Mouse (Mus musculus) MEL (cell line): ENCODE measurements around the gene Rundc3a.

ENCODE experiments used
- BHLHE40 ChIP-seq: IDR thresholded peaks from 2 replicates; pipeline ENCODE4 v1.6.1; 2012; ENCODE audit warnings: low read depth, mild to moderate bottlenecking, inconsistent platforms, low read length, improper control_type of control experiment, borderline replicate concordance
- CHD2 ChIP-seq: IDR thresholded peaks from 2 replicates; pipeline ENCODE4 v1.6.1; 2011; ENCODE audit warnings: low read length, improper control_type of control experiment
- CTCF ChIP-seq, 3 experiments: IDR thresholded peaks in 2 of 3; conservative IDR thresholded peaks in 1 of 3; 2 replicates each; pipeline ENCODE4 v1.5.1; 2011 to 2012; ENCODE audit warnings: low read length in 3 of 3, low read depth in 2 of 3, mild to moderate bottlenecking in 2 of 3, improper control_type of control experiment in 1 of 3, inconsistent platforms in 1 of 3, mixed read lengths in 1 of 3, moderate library complexity in 1 of 3; ENCODE audit not compliant: control insufficient read depth in 1 of 3, insufficient read depth in 1 of 3, poor library complexity in 1 of 3, severe bottlenecking in 1 of 3
- ELF1 ChIP-seq: IDR thresholded peaks from 2 replicates; pipeline ENCODE4 v1.6.1; 2014; ENCODE audit warnings: low read depth, mild to moderate bottlenecking, inconsistent platforms, low read length, improper control_type of control experiment, moderate library complexity
- GATA1 ChIP-seq: IDR thresholded peaks from 2 replicates; pipeline ENCODE4 v1.6.1; 2011; ENCODE audit warnings: low read depth, low read length, improper control_type of control experiment
- NELFE ChIP-seq: IDR thresholded peaks from 2 replicates; pipeline ENCODE4 v1.6.1; 2011; ENCODE audit warnings: low read depth, low read length, improper control_type of control experiment
- POLR2A ChIP-seq, 2 experiments: IDR thresholded peaks; 2 replicates each; pipeline ENCODE4 v1.6.1; 2011 to 2012; ENCODE audit warnings: low read length in 2 of 2, mild to moderate bottlenecking in 2 of 2, control low read depth in 1 of 2, improper control_type of control experiment in 1 of 2, low read depth in 1 of 2, moderate library complexity in 1 of 2; ENCODE audit not compliant: control insufficient read depth in 1 of 2, insufficient read depth in 1 of 2, poor library complexity in 1 of 2
- SMC3 ChIP-seq: IDR thresholded peaks from 2 replicates; pipeline ENCODE4 v1.6.1; 2011; ENCODE audit warnings: low read depth, low read length, improper control_type of control experiment
- TCF12 ChIP-seq: IDR thresholded peaks from 2 replicates; pipeline ENCODE4 v1.6.1; 2014; ENCODE audit warnings: low read depth, mild to moderate bottlenecking, inconsistent platforms, low read length, improper control_type of control experiment, moderate library complexity
- ZC3H11A ChIP-seq: IDR thresholded peaks from 2 replicates; pipeline ENCODE4 v1.6.1; 2012; ENCODE audit warnings: low read depth, mild to moderate bottlenecking, inconsistent platforms, low read length, improper control_type of control experiment
- ZMIZ1 ChIP-seq: IDR thresholded peaks from 2 replicates; pipeline ENCODE4 v1.6.1; 2012; ENCODE audit warnings: low read depth, mild to moderate bottlenecking, inconsistent platforms, low read length, improper control_type of control experiment, moderate library complexity

DNA sequence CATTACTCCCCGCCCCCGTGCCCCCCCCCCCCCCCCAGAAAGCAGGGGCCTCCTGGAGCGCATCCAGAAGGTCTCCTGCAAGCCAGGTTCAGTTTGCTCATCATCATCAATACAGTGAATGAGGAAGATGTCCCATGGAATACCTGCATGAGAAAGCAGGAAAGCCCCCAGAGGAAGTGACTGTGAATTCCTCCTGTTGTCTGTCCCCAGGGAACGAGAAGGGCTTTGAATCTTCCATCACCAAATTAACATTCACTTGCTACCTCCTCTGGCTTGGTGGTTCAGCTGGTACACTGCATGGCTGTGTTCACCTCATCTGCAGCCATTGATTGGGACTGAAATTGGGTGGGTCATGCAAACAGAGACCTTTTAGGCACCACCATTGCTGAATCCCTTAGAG, 8.1 kb upstream of the Rundc3a start:
- no peak for TF ChIP-seq POLR2A (IDR thresholded peaks at IDR 0.05; ENCODE audit: control insufficient read depth in 1 of 2, insufficient read depth in 1 of 2, low read depth in 1 of 2, low read length in 2 of 2, poor library complexity in 1 of 2)
- no peak for TF ChIP-seq ELF1
- no peak for TF ChIP-seq GATA1
- no peak for TF ChIP-seq BHLHE40
- no peak for TF ChIP-seq NELFE
- no peak for TF ChIP-seq ZC3H11A
- no peak for TF ChIP-seq CHD2
- no peak for TF ChIP-seq CTCF (IDR thresholded peaks at IDR 0.05 in 2 of 3, conservative IDR thresholded peaks at IDR 0.05 in 1 of 3; ENCODE audit: control insufficient read depth in 1 of 3, insufficient read depth in 1 of 3, low read depth in 2 of 3, low read length in 3 of 3, poor library complexity in 1 of 3, severe bottlenecking in 1 of 3)
- no peak for TF ChIP-seq TCF12
- no peak for TF ChIP-seq SMC3
- TF ChIP-seq ZMIZ1: no peak
